Mouse (Mus musculus) brain, embryonic 14.5 days (tissue): ENCODE data around the gene Gm17949.

Experiments used
- CTCF ChIP-seq: fragments of 200-500 bp; IDR thresholded peaks from 2 replicates; pipeline ENCODE4 v1.5.1; 2012; ENCODE audit warnings: inconsistent platforms, mild to moderate bottlenecking, moderate library complexity, borderline replicate concordance; ENCODE audit not compliant: insufficient read depth, insufficient read length; ENCODE audit errors: extremely low read depth
- POLR2A ChIP-seq: fragments of 200-500 bp; IDR thresholded peaks from 2 replicates; pipeline ENCODE4 v1.6.1; 2012; ENCODE audit warnings: mild to moderate bottlenecking, inconsistent platforms, borderline replicate concordance; ENCODE audit not compliant: poor library complexity, insufficient read depth, insufficient read length, severe bottlenecking; ENCODE audit errors: extremely low read depth

- TF ChIP-seq CTCF (no peak), POLR2A (no peak)
These were observed 7.3 kb upstream of the Gm17949 start for GRCm38 (mm10) chr17:57003994-57004393.
